Mouse (Mus musculus): ENCODE measurements around the gene Ano2. TPM values are rescaled to one million over a fixed set of nuclear protein-coding genes. Genes with fewer than 3 reads are reported as not detected.
A peak's percentile ranks its signal among the peaks of the same experiment; 100 is the strongest.

Ano2 gene
- total and polyA plus RNA-seq, 3 experiments: not detected

DNA sequence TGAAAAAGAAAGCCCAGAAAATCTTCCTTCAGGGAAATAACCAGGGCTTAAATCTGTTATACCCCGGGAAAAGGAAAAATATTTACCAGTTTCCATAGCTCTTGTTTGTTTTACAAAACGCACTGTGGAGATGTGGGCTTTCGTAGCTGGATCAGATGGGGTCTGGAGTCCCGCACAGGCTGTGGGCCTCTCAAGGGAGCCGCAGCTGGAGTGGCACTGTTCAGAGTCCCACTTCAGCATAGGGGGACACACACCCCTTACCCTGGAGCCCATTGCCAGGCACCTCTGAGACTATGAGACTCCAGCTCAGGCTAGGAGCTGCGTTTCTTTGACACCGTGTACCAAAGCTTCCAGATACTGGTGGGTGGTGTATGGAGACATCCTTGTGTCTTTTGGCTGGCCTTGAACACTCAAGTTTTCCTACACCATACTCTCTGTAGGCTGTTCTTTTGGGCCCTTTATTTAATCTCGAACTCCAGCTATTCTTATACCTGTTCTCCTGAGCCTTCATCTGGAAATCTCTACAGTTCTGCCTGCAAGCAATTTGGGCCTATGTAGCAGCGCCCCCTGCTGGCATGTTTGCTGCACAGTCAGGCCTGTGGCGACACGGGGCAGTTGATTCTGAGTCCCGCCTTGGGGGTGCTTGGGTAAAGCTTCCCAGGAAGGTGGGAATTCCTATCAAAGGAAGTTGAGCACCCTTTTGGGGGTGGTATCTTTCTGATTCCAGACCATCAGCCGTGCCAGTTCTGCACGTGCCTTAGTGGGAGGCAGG, 28.9 kb upstream of the Ano2 start:
- in situ Hi-C loops (cut with MboI; ENCODE audit: low pct_ligation_motif_present, low pct_unique_long_range_greater_than_20kb, low sequenced_read_pairs) (loop anchor here (5.0 kb wide), 1 partner anchor 39 kb away; no protein-coding TSS in a partner anchor), dilution Hi-C loops (cut with MboI; ENCODE audit: extremely low pct_ligation_motif_present, extremely low pct_unique_long_range_greater_than_20kb, low sequenced_read_pairs) (no loop called here)
- Histone ChIP-seq H3K27me3 (replicated peaks) (peaks cover 90% of the 10 kb centered on the region), H3K4me1 (ENCODE audit: control insufficient read depth in 1 of 2, insufficient read depth in 2 of 2) (no peaks in the 10 kb centered on the region), H3K36me3 (replicated peaks in 1 of 2; ENCODE audit: control insufficient read depth in 1 of 2, insufficient read depth in 1 of 2, low read length in 1 of 2) (no peaks in the 10 kb centered on the region), H3K4me2 (ENCODE audit: insufficient read depth, low read depth, poor library complexity, severe bottlenecking) (no peak overlapping the region), H3K79me2 (replicated peaks; ENCODE audit: control insufficient read depth, extremely low read depth, insufficient read depth, poor library complexity, severe bottlenecking) (no peaks in the 10 kb centered on the region), H3K9ac (ENCODE audit: insufficient read depth, low read depth) (no peak overlapping the region), H3K4me3 (replicated peaks in 1 of 3; ENCODE audit: low read depth in 2 of 3, low read length in 2 of 3, poor library complexity in 1 of 3) (no peak overlapping the region), H3K9me3 (replicated peaks; ENCODE audit: low read length) (no peaks in the 10 kb centered on the region), H3K27ac (ENCODE audit: insufficient read depth, low read depth) (no peak overlapping the region)
- TF ChIP-seq ZKSCAN1 (IDR thresholded peaks at IDR 0.05; ENCODE audit: borderline replicate concordance, low read depth, low read length) (no peak), MAZ (IDR thresholded peaks at IDR 0.05; ENCODE audit: low read depth, low read length) (no peak), BHLHE40 (IDR thresholded peaks at IDR 0.05; ENCODE audit: low read depth, low read length) (no peak), CTCF (conservative IDR thresholded peaks at IDR 0.05 in 1 of 2, IDR thresholded peaks at IDR 0.05 in 1 of 2; ENCODE audit: low read depth in 2 of 2, low read length in 2 of 2) (peak; percentile 63 to 86; a peak in 3 of 4 replicates), HCFC1 (IDR thresholded peaks at IDR 0.05; ENCODE audit: low read depth, low read length) (no peak), RAD21 (IDR thresholded peaks at IDR 0.05; ENCODE audit: low read depth, low read length) (peak; percentile 72), SMC3 (IDR thresholded peaks at IDR 0.05; ENCODE audit: low read depth, low read length) (peak; percentile 72), CHD2 (IDR thresholded peaks at IDR 0.05; ENCODE audit: low read length) (no peak), MAFK (IDR thresholded peaks at IDR 0.05; ENCODE audit: insufficient replicate concordance, low read length) (no peak), MAX (IDR thresholded peaks at IDR 0.05; ENCODE audit: low read length) (no peak)
- peak; percentile 53 for DNase-seq (ENCODE audit: extremely low read depth)

DNA sequence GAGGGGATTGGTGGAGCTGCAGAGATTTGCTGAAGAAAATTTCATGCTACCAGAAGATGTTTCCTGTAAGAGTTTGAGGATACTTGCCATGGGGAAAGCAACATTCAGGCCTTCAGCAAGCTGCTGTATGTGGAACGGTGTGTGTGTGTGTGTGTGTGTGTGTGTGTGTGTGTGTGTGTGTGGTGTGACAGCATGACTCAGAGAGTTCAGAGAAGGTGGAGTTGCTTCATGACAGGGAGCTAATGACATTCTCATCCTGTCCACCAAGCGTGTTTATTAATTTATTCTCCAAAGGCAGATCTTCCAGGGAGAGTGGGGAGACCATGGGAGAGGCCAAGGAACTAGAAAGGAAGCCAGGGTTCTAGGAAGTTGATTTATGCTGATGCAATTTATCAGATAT, 26.3 kb upstream of the Ano2 start:
- Histone ChIP-seq H3K27me3 (replicated peaks) (peaks cover 78% of the 10 kb centered on the region), H3K79me2 (replicated peaks; ENCODE audit: control insufficient read depth, extremely low read depth, insufficient read depth, poor library complexity, severe bottlenecking) (no peaks in the 10 kb centered on the region), H3K36me3 (replicated peaks in 1 of 2; ENCODE audit: control insufficient read depth in 1 of 2, insufficient read depth in 1 of 2, low read length in 1 of 2) (no peaks in the 10 kb centered on the region), H3K27ac (ENCODE audit: insufficient read depth, low read depth) (no peak overlapping the region), H3K4me2 (ENCODE audit: insufficient read depth, low read depth, poor library complexity, severe bottlenecking) (no peak overlapping the region), H3K9me3 (replicated peaks; ENCODE audit: low read length) (no peaks in the 10 kb centered on the region), H3K9ac (ENCODE audit: insufficient read depth, low read depth) (no peak overlapping the region), H3K4me1 (ENCODE audit: control insufficient read depth in 1 of 2, insufficient read depth in 2 of 2) (no peaks in the 10 kb centered on the region), H3K4me3 (replicated peaks in 1 of 3; ENCODE audit: low read depth in 2 of 3, low read length in 2 of 3, poor library complexity in 1 of 3) (no peak overlapping the region)
- dilution Hi-C loops (cut with MboI; ENCODE audit: extremely low pct_ligation_motif_present, extremely low pct_unique_long_range_greater_than_20kb, low sequenced_read_pairs): no loop called here
- no peak for DNase-seq (ENCODE audit: extremely low read depth)
- TF ChIP-seq ZKSCAN1 (IDR thresholded peaks at IDR 0.05; ENCODE audit: borderline replicate concordance, low read depth, low read length) (no peak), CHD2 (IDR thresholded peaks at IDR 0.05; ENCODE audit: low read length) (no peak), HCFC1 (IDR thresholded peaks at IDR 0.05; ENCODE audit: low read depth, low read length) (no peak), NELFE (IDR thresholded peaks at IDR 0.05; ENCODE audit: low read depth, low read length) (no peak), TBP (conservative IDR thresholded peaks at IDR 0.05; ENCODE audit: low read depth, low read length) (no peak), EP300 (IDR thresholded peaks at IDR 0.05; ENCODE audit: low read length) (no peak), MYC (IDR thresholded peaks at IDR 0.05; ENCODE audit: low read depth, low read length) (no peak), ZNF384 (IDR thresholded peaks at IDR 0.05; ENCODE audit: low read depth, low read length) (no peak), IRF4 (IDR thresholded peaks at IDR 0.05; ENCODE audit: low read depth, low read length) (no peak), POLR2A (IDR thresholded peaks at IDR 0.05; ENCODE audit: low read depth, low read length) (no peak), SMC3 (IDR thresholded peaks at IDR 0.05; ENCODE audit: low read depth, low read length) (no peak), MAFK (IDR thresholded peaks at IDR 0.05; ENCODE audit: insufficient replicate concordance, low read length) (no peak), RCOR1 (conservative IDR thresholded peaks at IDR 0.05; ENCODE audit: low read depth, low read length) (no peak), ZMIZ1 (IDR thresholded peaks at IDR 0.05; ENCODE audit: low read depth, low read length) (no peak), PAX5 (IDR thresholded peaks at IDR 0.05; ENCODE audit: low read length) (no peak), TCF12 (IDR thresholded peaks at IDR 0.05; ENCODE audit: low read depth, low read length) (no peak)
- in situ Hi-C loops (cut with MboI; ENCODE audit: low pct_ligation_motif_present, low pct_unique_long_range_greater_than_20kb, low sequenced_read_pairs): loop anchor here (5.0 kb wide), 1 partner anchor 42 kb away; no protein-coding TSS in a partner anchor
